Mouse (Mus musculus): ENCODE data around the gene Gcsam. TPM values are rescaled to one million over a fixed set of nuclear protein-coding genes. Genes with fewer than 3 reads are reported as not detected.

Gene Gcsam
- polyA plus RNA-seq (2015; fragmentation: Nextera tagmentation; extraction: Ambion mirVana), result 0.05 TPM in 1 of 2 replicates, not detected in the other

DNA sequence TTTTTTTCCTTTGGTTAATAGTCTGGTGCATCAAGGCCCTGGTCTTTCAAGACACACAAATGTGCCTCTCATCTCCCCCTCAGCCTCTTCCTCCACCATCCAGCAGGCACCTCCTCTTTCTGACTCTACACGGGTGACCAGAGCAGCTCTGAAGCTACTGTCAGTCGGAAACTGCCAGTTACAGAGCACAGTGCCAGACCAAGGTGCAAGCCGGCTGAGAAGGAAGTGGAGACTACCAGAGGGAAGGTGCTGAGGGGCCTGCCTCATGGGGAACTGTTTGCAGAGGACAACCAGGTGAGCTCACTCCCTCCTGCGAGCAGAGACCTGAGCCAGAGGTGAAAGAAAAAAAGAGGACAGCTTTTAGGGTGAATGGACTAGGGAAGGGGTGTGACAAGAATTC, at the start of gene Gcsam:
TSS of gene Gcsam (plus strand) at position 114 of the 400 bp plus-strand sequence.
- H3K4me2 ChIP-seq (ENCODE audit: low read length), result no peak within 1 kb of the TSS
- H3K9ac ChIP-seq (ENCODE audit: low read depth, low read length), result no peak within 1 kb of the TSS
- no peak for ATAC-seq
- no peaks in the 10 kb centered on the region for H3K4me1 ChIP-seq (ENCODE audit: control insufficient read depth, insufficient read depth, low read depth, low read length)
- no peak within 1 kb of the TSS for H3K27ac ChIP-seq (ENCODE audit: low read depth, low read length)
- no peak within 1 kb of the TSS for H3K4me3 ChIP-seq (ENCODE audit: low read length)
- 81% methylated on average over 4 of the region's 4 CpGs for WGBS
- H3K36me3 ChIP-seq (ENCODE audit: control insufficient read depth, insufficient read depth, low read length), result no peaks in the 10 kb centered on the region
- no peaks in the 10 kb centered on the region for H3K27me3 ChIP-seq (replicated peaks; ENCODE audit: control insufficient read depth, insufficient read depth, low read length)
- H3K9me3 ChIP-seq (ENCODE audit: control insufficient read depth, low read length), result no peaks in the 10 kb centered on the region

DNA sequence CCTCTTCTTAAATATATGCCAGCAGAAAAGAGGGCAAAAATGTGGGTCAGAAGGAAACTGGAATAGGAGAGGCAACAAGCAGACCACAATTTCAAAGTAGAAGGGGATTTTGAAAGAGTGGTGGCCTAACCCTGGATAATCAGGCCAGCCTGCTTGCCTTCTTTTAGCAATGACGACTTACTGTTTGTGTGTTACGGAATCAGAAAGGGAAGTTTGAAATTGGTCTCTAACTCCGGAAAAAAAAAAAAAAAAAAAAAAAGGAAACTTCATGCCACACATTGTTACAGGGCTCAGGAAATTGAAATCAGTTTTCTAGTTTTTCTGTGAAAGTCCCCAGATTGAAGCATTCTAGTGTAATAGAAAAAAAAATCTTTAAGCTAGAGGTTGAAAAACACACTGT, 48.4 kb upstream of the Gcsam start:
- ATAC-seq, result no peak
- Histone ChIP-seq H3K9ac (ENCODE audit: low read depth, low read length) (no peak overlapping the region), H3K4me2 (ENCODE audit: low read length) (no peak overlapping the region), H3K27me3 (replicated peaks; ENCODE audit: control insufficient read depth, insufficient read depth, low read length) (no peaks in the 10 kb centered on the region), H3K27ac (ENCODE audit: low read depth, low read length) (no peak overlapping the region), H3K4me3 (ENCODE audit: low read length) (no peak overlapping the region), H3K36me3 (ENCODE audit: control insufficient read depth, insufficient read depth, low read length) (no peaks in the 10 kb centered on the region), H3K4me1 (ENCODE audit: control insufficient read depth, insufficient read depth, low read depth, low read length) (no peaks in the 10 kb centered on the region), H3K9me3 (ENCODE audit: control insufficient read depth, low read length) (no peaks in the 10 kb centered on the region)
- 65% methylated on average over 3 of the region's 3 CpGs for WGBS

DNA sequence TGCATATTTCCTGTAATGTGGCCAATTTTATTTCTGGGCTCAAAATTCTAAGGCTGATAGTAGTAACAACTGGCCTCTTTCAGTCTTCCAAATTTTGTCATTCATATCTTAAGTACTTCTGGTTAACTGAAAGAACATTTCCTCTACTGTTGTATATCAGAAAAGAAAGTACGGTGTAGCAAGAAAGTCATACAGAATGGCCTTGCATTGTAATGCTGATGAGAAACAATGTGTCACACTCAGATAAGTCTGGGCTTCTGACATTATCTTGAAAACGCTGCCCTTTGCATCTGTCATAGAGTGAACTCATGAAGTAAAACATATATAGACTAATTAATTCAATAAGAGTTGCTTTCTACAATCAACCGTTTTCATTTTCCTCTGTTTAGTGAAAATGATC, 37.9 kb upstream of the Gcsam start:
- H3K9ac ChIP-seq (ENCODE audit: low read depth, low read length), result no peak overlapping the region
- no peak overlapping the region for H3K4me3 ChIP-seq (ENCODE audit: low read length)
- H3K27ac ChIP-seq (ENCODE audit: low read depth, low read length), result no peak overlapping the region
- H3K4me2 ChIP-seq (ENCODE audit: low read length), result no peak overlapping the region
- 83% methylated on average over 3 of the region's 3 CpGs for WGBS
- H3K36me3 ChIP-seq (ENCODE audit: control insufficient read depth, insufficient read depth, low read length), result no peaks in the 10 kb centered on the region
- ATAC-seq, result no peak
- H3K4me1 ChIP-seq (ENCODE audit: control insufficient read depth, insufficient read depth, low read depth, low read length), result no peaks in the 10 kb centered on the region
- H3K27me3 ChIP-seq (replicated peaks; ENCODE audit: control insufficient read depth, insufficient read depth, low read length), result no peaks in the 10 kb centered on the region
- H3K9me3 ChIP-seq (ENCODE audit: control insufficient read depth, low read length), result no peaks in the 10 kb centered on the region

DNA sequence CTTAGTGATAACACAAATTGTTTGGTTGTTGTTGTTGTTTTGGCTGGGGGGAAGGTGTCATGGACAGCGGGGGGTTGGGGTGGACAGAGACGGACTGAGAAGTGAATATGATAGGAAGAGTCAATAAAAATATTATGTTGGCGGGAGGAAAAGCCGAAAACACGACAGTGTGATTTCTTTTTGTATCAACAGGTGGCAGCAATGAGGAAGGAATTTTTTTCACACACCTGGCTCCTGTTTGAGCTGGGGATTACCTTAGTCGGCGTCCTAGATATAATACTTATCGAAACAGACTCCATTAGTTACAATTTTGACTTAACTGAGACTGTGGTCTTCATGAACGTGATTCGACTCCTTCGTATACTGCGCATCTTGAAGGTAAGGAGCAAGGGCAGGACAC, 30.3 kb upstream of the Gcsam start:
- Histone ChIP-seq H3K36me3 (ENCODE audit: control insufficient read depth, insufficient read depth, low read length) (no peaks in the 10 kb centered on the region), H3K4me3 (ENCODE audit: low read length) (no peak overlapping the region), H3K27me3 (replicated peaks; ENCODE audit: control insufficient read depth, insufficient read depth, low read length) (no peaks in the 10 kb centered on the region; the same call in 1 of the 2 replicates), H3K4me1 (ENCODE audit: control insufficient read depth, insufficient read depth, low read depth, low read length) (no peaks in the 10 kb centered on the region), H3K9me3 (ENCODE audit: control insufficient read depth, low read length) (no peaks in the 10 kb centered on the region), H3K27ac (ENCODE audit: low read depth, low read length) (no peak overlapping the region), H3K9ac (ENCODE audit: low read depth, low read length) (no peak overlapping the region), H3K4me2 (ENCODE audit: low read length) (no peak overlapping the region)
- no peak for ATAC-seq
- WGBS, result 69% methylated on average over 12 of the region's 12 CpGs

DNA sequence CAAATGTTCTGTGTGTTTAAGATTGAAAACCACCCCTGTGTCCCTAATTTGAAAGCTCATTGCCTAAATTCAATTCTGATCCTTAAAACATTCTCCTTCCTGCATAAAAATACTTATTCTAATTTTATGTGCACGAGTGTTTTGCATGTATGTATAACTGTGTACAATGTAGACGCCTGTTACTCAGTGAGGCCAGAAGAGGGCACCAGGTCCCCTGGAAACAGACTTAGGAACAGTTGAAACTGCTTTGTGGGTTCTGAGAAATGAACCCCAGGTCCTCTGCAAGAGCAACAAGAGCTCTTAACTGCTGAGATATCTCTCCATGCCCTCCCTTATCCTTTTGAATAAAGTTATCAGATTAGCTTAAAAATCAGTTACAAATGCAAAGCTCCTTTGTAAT, 27.7 kb upstream of the Gcsam start:
- H3K4me1 ChIP-seq (ENCODE audit: control insufficient read depth, insufficient read depth, low read depth, low read length), result no peaks in the 10 kb centered on the region
- no peak overlapping the region for H3K27ac ChIP-seq (ENCODE audit: low read depth, low read length)
- H3K27me3 ChIP-seq (replicated peaks; ENCODE audit: control insufficient read depth, insufficient read depth, low read length), result no peaks in the 10 kb centered on the region; the same call in 1 of the 2 replicates
- no peaks in the 10 kb centered on the region for H3K9me3 ChIP-seq (ENCODE audit: control insufficient read depth, low read length)
- H3K4me2 ChIP-seq (ENCODE audit: low read length), result no peak overlapping the region
- H3K4me3 ChIP-seq (ENCODE audit: low read length), result no peak overlapping the region
- 31% methylated on average over 2 of the region's 2 CpGs for WGBS
- H3K36me3 ChIP-seq (ENCODE audit: control insufficient read depth, insufficient read depth, low read length), result no peaks in the 10 kb centered on the region
- ATAC-seq, result no peak
- no peak overlapping the region for H3K9ac ChIP-seq (ENCODE audit: low read depth, low read length)

DNA sequence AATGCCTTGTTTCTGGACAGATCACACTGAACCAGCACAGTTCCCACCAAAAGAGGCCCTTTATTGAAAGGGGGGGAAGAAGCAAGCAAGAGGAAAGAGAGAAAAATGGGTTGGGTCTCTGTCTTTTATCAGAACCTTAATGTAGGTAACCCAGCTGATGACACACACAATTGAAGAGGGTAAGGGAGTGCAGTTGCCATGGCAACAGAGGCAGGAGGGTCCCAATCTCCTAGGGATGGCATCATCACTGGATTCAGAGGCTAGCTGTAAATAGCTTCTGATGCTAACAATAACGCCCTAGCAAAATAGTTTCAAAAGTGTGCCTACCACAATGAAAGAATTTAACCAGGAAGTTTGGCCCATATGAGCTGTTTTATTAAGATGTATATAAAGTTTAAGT, 16.5 kb upstream of the Gcsam start:
- Histone ChIP-seq H3K9me3 (ENCODE audit: control insufficient read depth, low read length) (no peaks in the 10 kb centered on the region), H3K4me3 (ENCODE audit: low read length) (no peak overlapping the region), H3K9ac (ENCODE audit: low read depth, low read length) (no peak overlapping the region), H3K27ac (ENCODE audit: low read depth, low read length) (no peak overlapping the region), H3K4me2 (ENCODE audit: low read length) (no peak overlapping the region), H3K36me3 (ENCODE audit: control insufficient read depth, insufficient read depth, low read length) (no peaks in the 10 kb centered on the region), H3K27me3 (replicated peaks; ENCODE audit: control insufficient read depth, insufficient read depth, low read length) (no peaks in the 10 kb centered on the region), H3K4me1 (ENCODE audit: control insufficient read depth, insufficient read depth, low read depth, low read length) (no peaks in the 10 kb centered on the region; the same call in 1 of the 2 replicates)
- peak; percentile 70; the same call in 1 of the 2 replicates for ATAC-seq
- 42% methylated on average over 1 of the region's 1 CpGs for WGBS

DNA sequence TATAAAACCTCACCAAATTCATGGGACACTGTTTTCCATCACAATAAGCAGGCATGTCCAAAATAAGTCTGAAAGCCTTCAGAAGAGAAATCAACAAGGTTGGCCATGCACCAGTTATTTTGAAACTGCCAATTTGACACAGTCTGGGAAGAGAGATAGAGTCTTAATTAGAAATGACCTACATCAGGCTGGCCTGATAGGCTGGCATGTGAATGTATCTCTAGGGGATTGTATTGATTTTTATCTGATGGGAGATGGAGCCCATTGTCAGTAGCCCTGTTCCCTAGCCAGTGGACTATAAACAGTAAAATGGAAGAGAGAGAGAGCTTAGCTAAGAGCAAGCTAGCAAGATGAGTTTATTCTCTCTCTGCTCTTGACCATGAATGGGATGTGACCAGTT, 14.7 kb upstream of the Gcsam start:
- Histone ChIP-seq H3K27ac (ENCODE audit: low read depth, low read length) (no peak overlapping the region), H3K4me3 (ENCODE audit: low read length) (no peak overlapping the region), H3K27me3 (replicated peaks; ENCODE audit: control insufficient read depth, insufficient read depth, low read length) (no peaks in the 10 kb centered on the region), H3K9me3 (ENCODE audit: control insufficient read depth, low read length) (no peaks in the 10 kb centered on the region), H3K4me1 (ENCODE audit: control insufficient read depth, insufficient read depth, low read depth, low read length) (no peaks in the 10 kb centered on the region; the same call in 1 of the 2 replicates), H3K36me3 (ENCODE audit: control insufficient read depth, insufficient read depth, low read length) (no peaks in the 10 kb centered on the region), H3K9ac (ENCODE audit: low read depth, low read length) (no peak overlapping the region), H3K4me2 (ENCODE audit: low read length) (no peak overlapping the region)
- no peak for ATAC-seq

DNA sequence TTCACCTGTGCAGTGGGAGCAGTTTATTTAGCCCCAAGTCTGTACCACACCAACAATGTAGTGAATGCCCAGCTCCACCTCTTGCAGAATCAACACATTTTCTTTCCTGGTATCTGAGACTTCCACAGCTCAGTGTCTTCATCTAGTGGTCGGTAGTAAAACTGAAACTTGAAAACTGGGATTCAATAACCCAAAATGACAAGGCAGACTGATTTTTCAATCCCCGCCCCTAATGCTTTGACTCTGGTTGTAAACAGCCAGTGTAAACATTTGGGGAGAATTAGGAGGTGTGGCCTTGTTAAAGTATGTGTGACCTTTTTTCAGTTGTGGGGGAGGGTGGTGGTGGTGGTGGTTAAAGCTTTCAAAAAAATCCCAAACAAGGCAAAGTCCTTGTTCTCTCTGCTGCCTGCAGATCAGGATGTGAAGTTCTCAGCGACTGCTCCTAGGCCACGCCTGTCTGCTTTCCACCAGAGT, 1.7 kb upstream of the Gcsam start:
- Histone ChIP-seq H3K27me3 (replicated peaks; ENCODE audit: control insufficient read depth, insufficient read depth, low read length) (no peaks in the 10 kb centered on the region), H3K4me1 (ENCODE audit: control insufficient read depth, insufficient read depth, low read depth, low read length) (no peaks in the 10 kb centered on the region), H3K9me3 (ENCODE audit: control insufficient read depth, low read length) (no peaks in the 10 kb centered on the region), H3K9ac (ENCODE audit: low read depth, low read length) (no peak overlapping the region), H3K4me3 (ENCODE audit: low read length) (no peak overlapping the region), H3K36me3 (ENCODE audit: control insufficient read depth, insufficient read depth, low read length) (no peaks in the 10 kb centered on the region), H3K4me2 (ENCODE audit: low read length) (no peak overlapping the region), H3K27ac (ENCODE audit: low read depth, low read length) (no peak overlapping the region)
- ATAC-seq, result peak; percentile 52; the same call in 1 of the 2 replicates
- WGBS, result 55% methylated on average over 4 of the region's 4 CpGs

DNA sequence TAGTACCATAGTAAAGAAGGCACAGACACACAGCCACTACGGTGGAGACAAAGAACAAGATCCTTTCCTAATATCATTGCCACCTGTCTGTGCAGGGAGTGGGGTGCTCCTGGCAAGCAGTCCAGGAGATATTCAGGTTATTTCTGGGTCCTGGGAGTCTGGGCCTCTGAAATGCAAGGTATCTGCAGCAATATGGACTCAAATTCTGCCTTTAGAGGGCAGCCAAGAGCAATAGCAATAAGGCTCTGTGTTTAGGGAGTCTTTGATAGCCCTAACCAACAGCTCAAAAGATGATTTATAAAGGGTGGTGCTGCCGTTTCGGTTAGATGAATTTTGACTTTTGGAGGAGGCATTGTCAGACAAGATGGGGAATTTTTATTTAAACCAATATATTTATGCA, 880 bp upstream of the Gcsam start:
- Histone ChIP-seq H3K36me3 (ENCODE audit: control insufficient read depth, insufficient read depth, low read length) (no peaks in the 10 kb centered on the region), H3K27ac (ENCODE audit: low read depth, low read length) (no peak overlapping the region), H3K4me2 (ENCODE audit: low read length) (no peak overlapping the region), H3K9ac (ENCODE audit: low read depth, low read length) (no peak overlapping the region), H3K9me3 (ENCODE audit: control insufficient read depth, low read length) (no peaks in the 10 kb centered on the region), H3K4me1 (ENCODE audit: control insufficient read depth, insufficient read depth, low read depth, low read length) (no peaks in the 10 kb centered on the region), H3K4me3 (ENCODE audit: low read length) (no peak overlapping the region), H3K27me3 (replicated peaks; ENCODE audit: control insufficient read depth, insufficient read depth, low read length) (no peaks in the 10 kb centered on the region)
- 79% methylated on average over 3 of the region's 3 CpGs for WGBS
- ATAC-seq, result no peak

DNA sequence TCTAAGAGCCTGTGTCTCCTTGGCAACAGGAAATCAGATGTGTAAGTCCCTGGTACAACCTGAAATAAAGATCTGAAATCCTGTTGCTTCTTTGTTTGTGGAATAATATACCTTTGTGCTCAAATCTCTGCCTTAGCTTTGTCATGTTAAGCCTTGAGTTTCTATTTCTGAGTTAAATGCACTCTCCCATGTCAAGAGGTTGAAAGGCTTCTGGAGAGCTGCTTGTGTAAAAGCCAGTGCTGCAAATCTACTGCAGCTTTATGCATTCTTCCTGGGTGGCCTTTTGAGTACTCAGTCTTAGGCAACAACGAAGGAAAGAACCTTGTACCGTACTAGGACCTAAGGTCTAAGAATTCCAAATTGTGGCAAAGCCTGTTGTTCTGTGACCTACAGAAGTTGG, 3.1 kb downstream of the Gcsam start:
- Histone ChIP-seq H3K9me3 (ENCODE audit: control insufficient read depth, low read length) (no peaks in the 10 kb centered on the region), H3K4me2 (ENCODE audit: low read length) (no peak overlapping the region), H3K36me3 (ENCODE audit: control insufficient read depth, insufficient read depth, low read length) (no peaks in the 10 kb centered on the region), H3K27me3 (replicated peaks; ENCODE audit: control insufficient read depth, insufficient read depth, low read length) (no peaks in the 10 kb centered on the region), H3K4me1 (ENCODE audit: control insufficient read depth, insufficient read depth, low read depth, low read length) (no peaks in the 10 kb centered on the region), H3K9ac (ENCODE audit: low read depth, low read length) (no peak overlapping the region), H3K4me3 (ENCODE audit: low read length) (no peak overlapping the region), H3K27ac (ENCODE audit: low read depth, low read length) (no peak overlapping the region)
- no peak for ATAC-seq
- WGBS, result 70% methylated on average over 2 of the region's 2 CpGs

All from hindbrain, embryonic 16.5 days (tissue).